Mouse (Mus musculus) MEL-GATA-1-ER (cell line): ENCODE measurements around the gene Gm36245.
A peak's percentile ranks its signal among the peaks of the same experiment; 100 is the strongest.
"Not testable (repeated sequence)": the region's sequence is repeated elsewhere in the genome, so short reads cannot be mapped to it uniquely, and the experiment has no call there.

ENCODE experiments used
- DNase-seq: peaks from one replicate; pipeline ENCODE4 v3.0.0-alpha.2; 2012; ENCODE audit warnings: low read depth; ENCODE audit errors: extremely low read depth

The Gm36245 gene

DNA sequence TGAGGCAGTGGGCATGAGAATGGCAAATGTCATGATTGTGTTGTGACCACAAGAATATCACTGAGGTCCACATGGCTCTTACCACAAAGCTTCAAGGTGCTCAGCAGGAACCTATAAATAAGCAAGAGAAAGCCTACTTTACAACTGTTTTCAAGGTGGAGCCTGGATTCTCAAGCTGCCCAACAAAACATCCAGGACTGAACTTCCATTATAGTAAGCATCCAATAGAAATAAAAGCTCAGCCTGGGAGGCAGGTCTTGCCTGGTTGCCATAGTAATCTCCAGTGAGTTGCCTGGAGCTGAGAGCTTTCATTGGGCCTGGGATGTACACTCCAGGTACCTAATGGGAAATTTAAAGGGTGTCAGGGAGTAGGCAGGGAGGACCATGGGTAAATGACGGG, at the start of gene Gm36245:
TSS of gene Gm36245 (plus strand) at position 301 of the 400 bp plus-strand sequence.
- no peak for DNase-seq

DNA sequence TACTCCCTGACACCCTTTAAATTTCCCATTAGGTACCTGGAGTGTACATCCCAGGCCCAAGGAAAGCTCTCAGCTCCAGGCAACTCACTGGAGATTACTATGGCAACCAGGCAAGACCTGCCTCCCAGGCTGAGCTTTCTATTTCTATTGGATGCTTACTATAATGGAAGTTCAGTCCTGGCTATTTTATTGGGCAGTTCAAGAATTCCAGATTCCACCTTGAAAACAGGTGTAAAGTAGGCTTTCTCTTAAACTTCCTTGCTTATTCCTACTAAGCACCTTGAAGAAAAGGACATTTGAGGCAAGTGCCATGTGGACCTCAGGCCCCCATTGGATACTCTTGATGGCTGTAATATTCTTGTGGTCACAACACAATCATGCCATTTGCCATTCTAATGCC, 37.3 kb upstream of the Gm36245 start, which contains the start of gene 1700025B11Rik:
TSS of gene 1700025B11Rik (minus strand) at position 101 of the 400 bp plus-strand sequence.
- no peak for DNase-seq

DNA sequence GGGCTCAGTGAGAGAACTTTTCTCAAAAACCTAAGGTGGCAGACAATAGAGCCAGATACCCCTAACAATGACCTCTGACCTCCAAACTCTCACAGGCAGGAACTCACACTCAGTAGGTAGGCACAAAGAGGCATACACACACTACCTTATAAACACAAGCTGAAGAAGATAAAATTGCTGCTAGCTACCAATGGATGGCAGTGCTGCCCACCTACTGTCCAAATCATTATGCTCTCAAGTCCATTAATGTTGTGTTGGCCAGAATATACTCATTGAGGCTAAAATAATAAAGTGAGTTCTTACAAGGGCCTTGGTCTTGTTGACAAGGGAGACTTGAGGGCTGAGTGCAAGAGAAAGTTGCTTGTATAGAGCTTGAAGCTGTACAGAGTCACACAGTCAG, 35.8 kb upstream of the Gm36245 start:
- DNase-seq, result no peak

DNA sequence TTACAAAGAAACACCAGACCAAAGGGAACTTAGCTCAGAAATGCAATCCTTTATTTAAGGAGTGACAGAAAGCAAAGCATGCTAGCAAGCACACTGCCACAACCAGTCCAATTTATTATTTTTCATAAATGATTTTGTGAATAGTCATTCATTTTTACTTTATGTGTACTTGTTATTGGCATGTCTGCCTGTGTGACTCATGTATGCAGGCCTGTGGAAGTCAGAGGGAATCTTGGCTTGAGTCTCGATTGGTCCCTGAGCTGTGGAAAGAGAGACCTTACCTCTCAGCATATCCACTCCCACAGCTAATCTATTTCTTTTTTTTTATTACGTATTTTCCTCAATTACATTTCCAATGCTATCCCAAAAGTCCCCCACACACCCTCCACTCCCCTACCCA, 20.3 kb upstream of the Gm36245 start:
- DNase-seq, result no peak

DNA sequence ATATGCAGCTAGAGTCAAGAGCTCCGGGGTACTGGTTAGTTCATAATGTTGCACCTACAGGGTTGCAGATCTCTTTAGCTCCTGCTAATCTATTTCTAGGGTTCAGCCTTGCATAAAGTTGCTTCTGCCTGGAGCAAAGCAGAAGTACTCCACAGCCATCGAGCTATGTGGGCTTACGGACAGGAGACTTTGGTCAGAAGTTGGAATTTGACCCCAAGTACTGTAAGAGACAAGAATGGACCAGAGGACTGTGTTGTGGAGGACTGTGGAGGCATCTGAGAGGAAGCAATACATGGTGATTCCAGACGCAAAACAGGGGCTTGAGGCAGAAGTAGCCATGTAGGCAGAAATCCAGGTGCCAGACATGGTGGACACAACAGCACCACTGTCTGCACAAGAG, 19.7 kb upstream of the Gm36245 start:
- no peak for DNase-seq

DNA sequence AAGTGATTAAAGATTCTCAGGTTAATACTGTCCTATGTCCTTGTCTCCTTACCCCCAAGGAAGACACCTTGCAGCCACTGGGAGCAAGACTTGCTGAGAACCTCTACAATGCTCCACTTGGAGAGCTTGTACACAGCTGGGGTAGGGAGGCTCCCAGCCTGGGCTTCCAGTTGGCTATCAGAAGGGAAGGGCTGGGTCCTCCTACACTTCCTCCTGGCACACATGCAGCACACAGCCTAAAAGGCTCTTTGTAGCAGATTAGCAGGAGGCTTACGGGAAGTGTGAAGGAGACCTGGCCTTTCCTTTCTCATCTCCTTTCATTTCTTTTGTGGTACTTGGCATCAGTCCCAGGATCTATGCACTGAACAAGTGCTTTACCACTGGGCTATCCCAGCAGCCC, 17.4 kb upstream of the Gm36245 start:
- peak; percentile 26 for DNase-seq

DNA sequence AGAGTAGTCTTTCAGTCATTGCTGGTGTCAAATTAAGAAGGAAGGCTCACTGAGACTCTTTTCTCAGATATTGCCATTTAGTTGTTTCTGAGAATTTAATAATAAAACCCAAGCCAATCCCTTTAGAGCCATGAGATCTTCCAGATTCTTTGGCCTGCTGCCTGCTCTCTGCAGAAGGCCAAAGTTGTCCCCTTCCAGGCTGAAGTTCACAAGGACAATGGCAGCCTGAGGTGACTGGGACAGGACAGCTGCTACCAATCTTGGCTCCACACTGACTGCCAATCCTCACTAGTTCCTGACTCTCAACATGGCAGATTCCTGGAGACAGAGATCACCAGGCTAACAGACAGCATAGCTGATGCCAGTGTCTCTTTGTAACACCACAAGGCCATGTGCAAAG, 12.0 kb upstream of the Gm36245 start:
- no peak for DNase-seq

DNA sequence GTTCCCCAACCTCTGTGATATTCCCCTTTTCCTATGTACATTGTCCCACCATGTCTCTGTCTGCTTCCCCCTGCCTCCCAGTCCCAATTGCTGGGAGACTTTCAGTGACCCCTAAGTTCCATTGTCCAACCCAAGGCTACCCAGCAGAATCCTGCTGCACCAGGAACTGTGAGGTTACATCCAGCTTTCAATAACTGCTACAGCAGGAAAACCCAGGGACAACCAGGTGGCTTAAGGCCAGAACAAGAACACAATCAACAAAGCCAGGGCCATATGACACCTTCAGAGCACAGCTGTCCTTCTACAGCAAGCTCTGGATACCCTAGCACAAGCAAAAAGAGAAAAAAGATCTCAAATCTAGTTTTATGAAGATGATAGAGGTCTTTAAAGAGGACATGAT, 10.1 kb upstream of the Gm36245 start:
- no peak for DNase-seq

DNA sequence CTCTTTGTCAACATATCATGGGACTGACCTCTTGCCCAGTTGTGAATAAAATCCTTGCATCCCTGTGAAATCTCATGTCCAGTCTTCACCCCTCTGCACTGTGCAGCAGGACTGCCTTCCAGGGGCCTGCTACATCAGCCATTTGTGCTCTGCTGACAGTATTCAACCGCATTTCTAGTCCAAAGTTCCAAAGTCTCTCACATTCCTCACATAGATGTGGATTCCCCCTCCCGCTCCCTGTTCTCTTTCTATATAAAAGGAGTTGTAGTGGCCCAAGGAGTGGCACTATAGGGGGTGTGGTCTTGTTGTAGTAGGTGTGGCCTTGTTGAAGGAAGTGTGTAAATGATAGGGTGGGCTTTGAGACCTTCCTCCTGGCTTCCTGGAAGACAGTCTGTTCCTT, 8.2 kb upstream of the Gm36245 start:
- no peak for DNase-seq

DNA sequence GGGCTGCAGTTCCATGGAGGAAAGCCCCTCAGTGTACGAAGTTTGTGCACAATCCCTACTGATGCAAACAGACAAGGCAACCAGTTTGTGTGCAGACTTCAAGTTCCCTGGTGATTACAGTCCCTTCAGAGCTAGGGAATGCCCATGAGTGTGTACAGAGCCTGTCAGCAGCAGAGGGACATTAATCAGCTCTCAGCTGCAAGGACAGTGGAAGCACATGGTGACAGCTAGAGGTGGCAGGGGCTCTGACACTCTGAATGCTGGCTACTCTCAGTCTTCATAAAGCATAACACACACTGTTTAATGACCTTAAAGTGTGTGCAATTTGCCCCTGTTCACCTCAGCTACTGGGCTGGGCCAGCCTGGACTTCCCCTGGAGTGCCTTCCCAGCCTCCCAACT, 5.5 kb upstream of the Gm36245 start:
- DNase-seq, result no peak

DNA sequence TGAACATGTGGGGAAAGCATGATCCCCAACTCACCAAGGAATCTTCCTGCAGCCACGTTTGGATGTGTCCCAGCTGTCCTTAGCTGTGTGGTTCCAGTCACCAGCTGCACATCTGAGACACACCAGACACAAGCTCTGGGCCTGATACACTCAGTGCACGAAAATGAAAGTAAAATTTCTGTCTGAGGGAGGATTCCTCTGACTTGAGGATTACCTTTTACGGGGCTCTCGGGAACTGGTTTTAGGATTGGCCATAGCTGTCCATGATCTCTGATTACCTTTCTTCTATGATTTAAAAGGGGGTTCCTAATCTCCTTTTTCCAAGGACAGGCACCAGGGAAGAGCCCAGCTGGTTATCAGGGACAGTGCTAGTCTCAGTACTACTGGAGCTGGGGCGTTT, 3.1 kb upstream of the Gm36245 start, which contains the start of gene Apol10b:
TSS of gene Apol10b (minus strand) at position 165 of the 400 bp plus-strand sequence.
- DNase-seq, result no peak

DNA sequence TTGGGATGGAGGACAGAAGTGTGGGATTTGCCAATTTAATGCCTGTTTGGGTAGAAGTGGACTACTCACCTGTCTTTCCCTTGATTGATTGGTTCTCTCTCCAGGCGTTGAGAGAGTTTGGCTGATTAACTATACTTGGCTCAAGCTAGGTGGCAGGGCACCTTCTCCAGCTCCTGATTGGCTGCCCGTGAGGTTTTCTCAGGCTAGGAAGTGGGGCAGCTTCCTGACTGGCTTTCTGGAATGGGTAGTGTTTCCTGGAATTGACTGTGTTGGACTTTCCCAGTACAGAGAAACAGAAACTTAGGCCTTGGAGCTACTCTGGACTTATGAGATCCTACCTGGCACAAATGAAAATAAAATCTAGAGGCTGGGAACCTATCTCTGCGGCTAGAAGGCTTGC, 629 bp upstream of the Gm36245 start:
- no peak for DNase-seq

DNA sequence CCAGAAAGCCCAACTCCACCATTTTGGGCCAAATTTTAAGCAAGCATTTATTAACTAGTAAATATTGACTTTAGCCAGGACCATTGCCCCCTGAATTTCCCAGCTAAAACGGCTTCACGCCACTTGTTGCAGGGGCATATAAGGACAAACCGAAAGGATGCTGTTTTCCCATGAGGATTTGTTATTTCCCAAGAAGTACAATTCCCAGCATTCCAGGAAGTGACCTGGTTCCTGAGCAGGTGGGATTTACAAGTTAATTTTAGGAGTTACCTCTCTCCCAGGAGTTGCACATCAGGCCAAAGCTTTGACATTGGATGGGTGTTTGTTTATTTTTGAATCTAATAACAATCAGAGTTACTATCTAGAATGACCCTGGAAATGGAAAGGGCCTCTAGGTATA, 7.0 kb downstream of the Gm36245 start:
- DNase-seq, result no peak

DNA sequence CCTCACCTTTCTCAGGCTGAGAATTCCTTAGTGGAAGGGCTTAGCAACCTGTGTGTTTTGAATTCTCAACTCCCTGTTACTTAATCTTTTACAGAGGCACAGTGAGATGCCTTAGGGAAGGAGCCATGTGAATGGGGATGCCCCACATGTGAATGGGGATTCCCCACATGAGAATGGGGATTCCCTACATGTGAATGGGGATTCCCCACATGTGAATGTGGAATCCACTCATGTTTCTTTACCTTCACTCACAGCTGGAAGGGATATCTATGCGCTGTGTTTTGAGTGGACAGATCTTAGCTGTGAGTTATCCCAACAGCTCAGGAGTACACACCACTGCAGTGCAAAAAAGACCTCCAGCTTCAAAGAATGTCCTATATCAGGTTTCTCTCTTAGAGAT, 25.7 kb downstream of the Gm36245 start:
- no peak for DNase-seq

DNA sequence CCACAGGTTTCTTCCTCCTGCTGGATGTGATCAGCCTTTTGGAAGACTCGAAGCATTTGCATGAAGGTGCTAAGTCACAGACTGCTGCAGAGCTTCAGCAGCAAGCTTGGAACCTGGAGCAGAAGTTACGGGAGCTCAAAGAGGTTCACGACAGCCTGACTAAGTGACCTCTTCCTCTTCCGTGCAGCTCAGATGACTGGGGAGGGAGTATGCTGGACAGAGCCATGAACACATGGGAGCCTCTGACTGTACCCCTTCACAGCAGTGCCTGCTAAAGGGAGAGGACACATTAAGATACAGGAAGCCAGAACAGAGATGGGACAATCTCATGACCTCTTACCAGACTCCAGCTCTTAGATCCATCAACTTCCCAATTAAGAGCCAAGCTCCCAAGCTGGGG, 27.4 kb downstream of the Gm36245 start:
- DNase-seq, result not testable (repeated sequence)

DNA sequence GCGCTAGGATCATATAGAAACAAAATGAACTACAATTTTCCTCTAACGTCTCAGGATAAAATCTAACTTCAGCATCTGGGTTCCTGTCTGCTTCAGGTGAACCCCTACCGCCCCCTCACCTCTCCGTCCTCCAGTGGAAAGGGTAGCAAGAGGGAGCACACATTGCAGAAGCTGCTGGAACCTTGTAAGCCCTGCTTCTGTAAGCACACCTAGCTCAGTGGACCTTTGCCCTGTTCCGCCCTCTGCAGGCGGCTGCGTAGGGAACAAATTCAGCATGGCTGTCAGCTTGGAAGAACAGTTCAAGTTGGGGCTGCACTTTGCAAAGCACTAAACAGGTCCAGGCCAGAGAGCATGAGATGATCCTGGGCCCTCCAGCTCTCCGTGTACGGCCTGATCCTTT, 29.6 kb downstream of the Gm36245 start:
- DNase-seq, result not testable (repeated sequence)

DNA sequence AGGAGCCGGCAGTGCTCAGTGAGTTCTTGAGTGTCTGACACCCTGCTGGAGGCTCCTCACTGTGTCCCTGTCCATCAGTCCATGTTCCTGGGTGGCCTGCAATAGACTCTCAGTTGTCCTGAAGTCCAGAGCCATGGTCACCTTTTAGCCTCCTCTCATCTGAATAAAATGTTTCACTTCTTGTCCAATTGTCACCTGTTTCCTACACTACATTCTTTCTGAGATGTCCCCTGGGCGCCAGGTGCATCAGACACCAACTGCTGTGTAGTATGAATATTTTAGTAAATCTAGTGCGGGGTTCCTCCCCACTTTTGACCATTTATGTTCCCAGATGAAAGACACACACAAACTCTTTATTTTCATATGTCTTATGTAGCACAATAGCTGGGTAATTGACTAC, 30.8 kb downstream of the Gm36245 start:
- DNase-seq, result not testable (repeated sequence)

DNA sequence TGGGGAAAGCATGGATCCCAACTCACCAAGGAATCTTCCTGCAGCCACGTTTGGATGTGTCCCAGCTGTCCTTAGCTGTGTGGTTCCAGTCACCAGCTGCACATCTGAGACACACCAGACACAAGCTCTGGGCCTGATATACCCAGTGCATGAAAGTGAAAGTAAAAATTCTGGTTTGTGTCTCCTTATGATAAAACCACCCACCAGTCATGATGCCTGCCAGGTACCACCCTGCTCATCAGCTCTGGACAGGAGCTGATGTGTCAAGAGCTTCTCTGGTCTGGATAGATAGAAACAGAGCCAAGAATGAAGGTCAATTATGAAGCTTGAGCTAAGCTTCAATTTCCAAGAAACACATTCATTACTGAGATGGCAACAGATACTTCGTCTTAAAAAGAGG, 44.1 kb downstream of the Gm36245 start, which contains the start of gene Apol11b:
TSS of gene Apol11b (minus strand) at position 111 of the 400 bp plus-strand sequence.
- not testable (repeated sequence) for DNase-seq

DNA sequence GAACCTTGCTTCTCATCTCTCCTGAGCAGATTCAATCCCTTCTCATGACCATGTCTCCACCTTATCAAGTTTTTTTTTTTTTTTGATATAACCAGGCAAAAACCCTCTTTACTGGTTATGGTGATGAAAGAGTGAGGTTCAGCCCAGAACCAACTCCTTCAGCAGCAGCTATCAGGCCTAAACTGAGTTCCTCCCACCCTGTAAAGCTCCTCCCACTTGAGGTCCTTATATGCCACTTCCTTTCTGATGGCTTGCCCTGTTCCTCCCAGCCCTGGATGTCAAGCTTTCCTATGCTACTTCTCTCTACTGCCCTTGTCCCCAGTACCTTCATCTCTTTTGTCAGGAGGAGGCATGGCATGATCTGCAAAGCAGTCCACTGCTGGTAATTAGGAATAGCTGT, 52.1 kb downstream of the Gm36245 start:
- DNase-seq, result not testable (repeated sequence)
